Mouse (Mus musculus): Measurements from ENCODE around the gene Slc16a13. TPM values are rescaled to one million over a fixed set of nuclear protein-coding genes. Genes with fewer than 3 reads are reported as not detected.
A peak's percentile ranks its signal among the peaks of the same experiment; 100 is the strongest.

The Slc16a13 gene
- polyA plus RNA-seq, 1 experiment from 2014 or later, result 5.2 TPM

- no peaks in the 10 kb centered on the region for H3K9me3 ChIP-seq (replicated peaks)
- peaks cover 11% of the 10 kb centered on the region for H3K27me3 ChIP-seq
- H3K4me1 ChIP-seq (replicated peaks), result no peaks in the 10 kb centered on the region
- WGBS, result 45% methylated on average over 7 of the region's 7 CpGs
- H3K9ac ChIP-seq, result no peak overlapping the region
- H3K4me3 ChIP-seq, result no peak overlapping the region
- no peak for ATAC-seq (replicated peaks; ENCODE audit: insufficient number of reproducible peaks, insufficient read depth, low FRiP score, low read depth)
- no peaks in the 10 kb centered on the region for H3K36me3 ChIP-seq
- H3K4me2 ChIP-seq, result no peak overlapping the region
- no peak overlapping the region for H3K27ac ChIP-seq
These were observed 52.7 kb downstream of the Slc16a13 start for GRCm38 (mm10) chr11:70168136-70168535.

MicroRNA genes within 50 kb of the gene (microRNA counts, 519-probe panel; counts per million panel counts)
- microRNA mmu-miR-195 (not detected), microRNA mmu-miR-497 (2,422 counts per million, percentile 47 among the panel's probes with 10 or more counts)

Small RNA genes within 50 kb of the gene (microRNA-seq; reads per million reads assigned to microRNA genes)
- gene Mir195a, result 432 reads per million, percentile 71 among the genes with 10 or more reads in this experiment
- not detected for gene Mir497
- not detected for gene Mir497b

Other genes starting within 250 kb of the Slc16a13 start
- gene Ctdnep1, start 239.9 kb downstream of the Slc16a13 start, polyA plus RNA-seq (2015; fragmentation: Nextera tagmentation; extraction: Ambion mirVana), result 19.9 and 21.6 TPM in 2 replicates
- 97.8 and 99.6 TPM in 2 replicates for gene Elp5, start 238.5 kb downstream of the Slc16a13 start, polyA plus RNA-seq (2015; fragmentation: Nextera tagmentation; extraction: Ambion mirVana)
- 402 and 455 TPM in 2 replicates for gene Gabarap, start 229.9 kb downstream of the Slc16a13 start, polyA plus RNA-seq (2015; fragmentation: Nextera tagmentation; extraction: Ambion mirVana)
- gene Phf23, start 225.3 kb downstream of the Slc16a13 start, polyA plus RNA-seq (2015; fragmentation: Nextera tagmentation; extraction: Ambion mirVana), result 38.4 and 42.4 TPM in 2 replicates
- 17.4 and 24.8 TPM in 2 replicates for gene Dvl2, start 220.5 kb downstream of the Slc16a13 start, polyA plus RNA-seq (2015; fragmentation: Nextera tagmentation; extraction: Ambion mirVana)
- gene Acadvl, start 205.7 kb downstream of the Slc16a13 start, polyA plus RNA-seq (2015; fragmentation: Nextera tagmentation; extraction: Ambion mirVana), result 200 and 235 TPM in 2 replicates
- gene Dlg4, start 204.1 kb downstream of the Slc16a13 start, polyA plus RNA-seq (2015; fragmentation: Nextera tagmentation; extraction: Ambion mirVana), result 4.8 and 5.1 TPM in 2 replicates
- 0.29 TPM in 1 of 2 replicates, not detected in the other for gene Asgr1, start 167.0 kb downstream of the Slc16a13 start, polyA plus RNA-seq (2015; fragmentation: Nextera tagmentation; extraction: Ambion mirVana)
- gene Asgr2, start 128.4 kb downstream of the Slc16a13 start, polyA plus RNA-seq (2015; fragmentation: Nextera tagmentation; extraction: Ambion mirVana), result 0.22 TPM in 1 of 2 replicates, not detected in the other
- gene Mgl2, start 90.7 kb downstream of the Slc16a13 start, polyA plus RNA-seq (2015; fragmentation: Nextera tagmentation; extraction: Ambion mirVana), result 0.40 and 0.82 TPM in 2 replicates
- 0.40 and 0.67 TPM in 2 replicates for gene Clec10a, start 64.9 kb downstream of the Slc16a13 start, polyA plus RNA-seq (2015; fragmentation: Nextera tagmentation; extraction: Ambion mirVana)
- gene Slc16a11, start 8.3 kb downstream of the Slc16a13 start, polyA plus RNA-seq (2015; fragmentation: Nextera tagmentation; extraction: Ambion mirVana), result 0.54 and 0.65 TPM in 2 replicates
- gene Bcl6b, start 8.7 kb upstream of the Slc16a13 start, polyA plus RNA-seq (2015; fragmentation: Nextera tagmentation; extraction: Ambion mirVana), result 18.1 and 19.8 TPM in 2 replicates
- 107 and 113 TPM in 2 replicates for gene 0610010K14Rik, start 16.9 kb upstream of the Slc16a13 start, polyA plus RNA-seq (2015; fragmentation: Nextera tagmentation; extraction: Ambion mirVana)
- 7.3 and 10.3 TPM in 2 replicates for gene Gm21988, start 18.8 kb upstream of the Slc16a13 start, polyA plus RNA-seq (2015; fragmentation: Nextera tagmentation; extraction: Ambion mirVana)
- 198 and 215 TPM in 2 replicates for gene Rnasek, start 18.8 kb upstream of the Slc16a13 start, polyA plus RNA-seq (2015; fragmentation: Nextera tagmentation; extraction: Ambion mirVana)
- 4.1 TPM in 2 replicates for gene Alox12, start 34.3 kb upstream of the Slc16a13 start, polyA plus RNA-seq (2015; fragmentation: Nextera tagmentation; extraction: Ambion mirVana)
- 0.45 and 2.8 TPM in 2 replicates for gene Alox12e, start 101.6 kb upstream of the Slc16a13 start, polyA plus RNA-seq (2015; fragmentation: Nextera tagmentation; extraction: Ambion mirVana)
- gene Alox15, start 131.0 kb upstream of the Slc16a13 start, polyA plus RNA-seq (2015; fragmentation: Nextera tagmentation; extraction: Ambion mirVana), result 0.23 and 0.58 TPM in 2 replicates
- gene Pelp1, start 189.0 kb upstream of the Slc16a13 start, polyA plus RNA-seq (2015; fragmentation: Nextera tagmentation; extraction: Ambion mirVana), result 17.6 and 24.3 TPM in 2 replicates
- gene Arrb2, start 211.6 kb upstream of the Slc16a13 start, polyA plus RNA-seq (2015; fragmentation: Nextera tagmentation; extraction: Ambion mirVana), result 11.4 and 14.7 TPM in 2 replicates
- gene Med11, start 230.9 kb upstream of the Slc16a13 start, polyA plus RNA-seq (2015; fragmentation: Nextera tagmentation; extraction: Ambion mirVana), result 19.5 and 24.2 TPM in 2 replicates
- gene Zmynd15, start 238.4 kb upstream of the Slc16a13 start, polyA plus RNA-seq (2015; fragmentation: Nextera tagmentation; extraction: Ambion mirVana), result 1.5 and 1.8 TPM in 2 replicates
- 9.0 and 10.2 TPM in 2 replicates for gene Cxcl16, start 238.9 kb upstream of the Slc16a13 start, polyA plus RNA-seq (2015; fragmentation: Nextera tagmentation; extraction: Ambion mirVana)

Data from heart, embryonic 15.5 days (tissue).